Mouse (Mus musculus): ENCODE measurements around the gene Lpcat3.
A peak's percentile ranks its signal among the peaks of the same experiment; 100 is the strongest.

Gene Lpcat3

GRCm38 (mm10) chr6:124739231-124739796 lies 76.5 kb downstream of the Lpcat3 start:
- no peak for DNase-seq (ENCODE audit: low spot score in 2 of 2)

DNA sequence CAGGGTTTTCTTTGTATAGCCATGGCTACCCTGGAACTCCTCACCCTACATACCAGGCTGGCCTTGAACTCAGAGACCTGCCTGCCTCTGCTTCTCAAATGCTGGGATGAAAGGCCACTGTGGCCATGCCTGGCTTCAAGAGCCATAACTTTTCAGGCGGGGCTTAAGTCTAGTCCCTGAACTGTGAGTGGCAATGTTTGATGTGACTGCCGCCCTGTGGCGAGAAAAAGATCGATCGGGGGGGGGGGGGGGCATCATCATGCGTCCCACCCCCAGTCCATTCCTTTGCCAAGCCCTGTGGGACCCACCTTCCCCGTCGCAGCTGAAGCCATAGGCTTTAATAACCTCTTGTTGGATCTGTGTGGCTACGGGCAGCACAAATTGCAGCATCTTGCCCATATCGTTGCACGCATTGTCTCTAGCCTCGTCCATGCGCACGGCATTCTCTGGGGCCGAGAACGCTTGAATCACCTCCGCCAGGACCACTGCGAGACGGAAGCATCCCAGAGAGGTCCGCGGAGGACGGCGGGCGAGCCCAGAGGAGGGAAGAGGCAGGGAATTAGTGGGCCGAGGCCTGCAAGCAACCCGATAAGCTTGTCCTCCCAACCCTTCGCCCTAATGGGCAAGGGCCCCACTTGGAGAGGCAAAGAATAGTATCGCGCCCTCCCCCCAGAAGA lies 77.5 kb downstream of the Lpcat3 start:
- no peak for DNase-seq (ENCODE audit: low spot score in 2 of 2)

- peak; percentile 64 to 88 for DNase-seq (ENCODE audit: low spot score in 2 of 2)
These were observed 78.3 kb downstream of the Lpcat3 start, which contains the start of gene Grcc10 for GRCm38 (mm10) chr6:124740888-124741761. TSS of gene Grcc10 (minus strand) at chr6:124741374.

DNA sequence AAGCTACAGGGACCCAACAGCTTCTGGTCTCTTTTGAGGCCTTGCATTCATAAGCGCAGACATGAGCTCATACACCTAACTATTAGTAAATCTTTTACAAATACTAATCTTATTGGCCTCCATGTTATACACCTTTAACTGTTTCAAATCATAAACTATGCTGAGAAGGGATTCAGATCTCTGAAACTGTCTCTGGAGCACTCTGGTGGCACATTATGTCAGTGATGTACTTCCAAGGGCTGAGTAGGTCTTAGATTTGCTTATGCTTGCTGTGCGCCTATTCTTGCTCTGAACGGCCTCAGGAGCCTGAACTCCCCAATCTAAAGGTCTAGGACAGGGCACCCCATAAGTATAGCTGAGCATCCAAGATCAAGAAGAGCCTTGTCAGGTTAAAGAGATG lies 79.0 kb downstream of the Lpcat3 start:
- DNase-seq (ENCODE audit: low spot score in 2 of 2): no peak

- no peak for DNase-seq (ENCODE audit: low spot score in 2 of 2)
These were observed 80.2 kb downstream of the Lpcat3 start for GRCm38 (mm10) chr6:124742839-124743514.

DNA sequence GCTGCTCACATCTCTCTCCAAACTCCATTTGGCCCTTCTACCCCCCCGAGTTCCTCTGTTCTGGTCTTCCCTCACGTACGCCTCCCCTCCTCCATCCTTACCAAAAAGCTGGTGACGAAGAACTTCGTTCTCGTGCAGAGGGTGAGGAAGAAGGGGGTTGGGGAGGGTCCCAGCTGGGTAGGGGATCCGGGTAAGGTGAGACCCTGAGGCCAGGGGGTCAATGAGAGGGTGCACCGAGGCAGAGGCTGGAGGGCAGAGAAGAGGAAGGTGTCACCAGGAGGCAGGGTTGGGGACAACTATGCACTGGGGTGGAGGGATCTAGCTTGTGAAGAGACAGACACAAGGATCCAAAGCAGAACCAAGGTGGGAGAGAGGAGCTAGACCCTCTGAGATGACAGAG lies 80.8 kb downstream of the Lpcat3 start:
- no peak for DNase-seq (ENCODE audit: low spot score in 2 of 2)

GRCm38 (mm10) chr6:124744755-124745321 lies 82.0 kb downstream of the Lpcat3 start:
- no peak for DNase-seq (ENCODE audit: low spot score in 2 of 2)

DNA sequence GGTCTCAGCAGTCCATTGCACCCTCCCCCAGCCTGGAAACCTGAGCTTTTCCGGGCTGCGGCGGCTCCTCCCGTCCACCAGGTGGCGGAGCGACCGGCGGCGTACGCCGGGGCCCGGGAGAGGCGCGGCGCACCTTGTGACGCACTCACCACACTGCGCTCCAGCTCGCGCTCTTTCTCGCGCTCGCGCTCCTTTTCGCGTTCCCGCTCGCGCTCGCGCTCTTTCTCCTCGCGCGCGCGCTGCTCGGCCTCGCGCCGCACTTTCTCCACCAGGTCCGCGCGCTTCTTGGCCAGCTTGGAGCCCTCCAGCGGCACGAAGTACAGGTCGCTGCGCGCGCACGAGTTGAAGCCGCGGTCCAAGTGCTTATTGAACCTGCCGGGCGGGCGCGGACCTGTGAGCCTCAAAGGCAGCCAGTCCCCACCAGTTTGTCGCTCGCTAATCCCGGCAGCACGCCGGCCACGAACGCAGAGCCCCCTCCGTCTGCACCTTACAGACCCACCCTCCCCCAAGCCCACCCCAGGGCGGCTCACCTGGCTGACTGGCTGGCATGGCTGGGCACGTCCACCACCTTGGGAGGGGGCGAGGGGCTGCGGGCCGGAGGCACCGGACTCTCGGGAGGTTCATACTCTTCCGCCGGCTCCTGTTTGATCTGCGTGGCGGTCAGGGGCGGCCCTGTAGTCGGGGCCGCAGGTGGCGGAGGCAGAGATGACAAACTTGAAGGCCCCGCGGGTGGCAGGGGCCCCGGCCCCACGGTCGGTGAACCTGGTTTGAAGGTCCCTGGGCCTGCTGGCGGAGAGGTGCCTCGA lies 82.9 kb downstream of the Lpcat3 start:
- DNase-seq (ENCODE audit: low spot score in 2 of 2): peak; percentile 90 to 96

DNA sequence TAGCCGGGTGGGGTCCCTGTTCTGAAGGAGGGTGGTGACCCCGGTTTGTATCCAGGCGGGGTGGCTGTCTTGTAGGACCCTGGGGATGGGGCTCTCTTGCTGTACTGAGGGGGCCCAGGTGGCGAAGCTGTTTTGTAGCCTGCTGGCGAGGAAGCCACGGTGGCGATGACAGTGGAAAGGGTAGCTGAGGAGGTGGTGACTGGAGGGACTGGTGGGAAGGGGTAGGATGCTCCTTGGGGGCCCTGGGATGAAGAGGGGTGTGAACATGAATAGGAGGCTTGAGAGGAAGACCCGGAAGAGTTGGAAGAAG lies 83.4 kb downstream of the Lpcat3 start:
- DNase-seq (ENCODE audit: low spot score in 2 of 2): no peak

GRCm38 (mm10) chr6:124746654-124747632 lies 84.1 kb downstream of the Lpcat3 start:
- DNase-seq (ENCODE audit: low spot score in 2 of 2): no peak

DNA sequence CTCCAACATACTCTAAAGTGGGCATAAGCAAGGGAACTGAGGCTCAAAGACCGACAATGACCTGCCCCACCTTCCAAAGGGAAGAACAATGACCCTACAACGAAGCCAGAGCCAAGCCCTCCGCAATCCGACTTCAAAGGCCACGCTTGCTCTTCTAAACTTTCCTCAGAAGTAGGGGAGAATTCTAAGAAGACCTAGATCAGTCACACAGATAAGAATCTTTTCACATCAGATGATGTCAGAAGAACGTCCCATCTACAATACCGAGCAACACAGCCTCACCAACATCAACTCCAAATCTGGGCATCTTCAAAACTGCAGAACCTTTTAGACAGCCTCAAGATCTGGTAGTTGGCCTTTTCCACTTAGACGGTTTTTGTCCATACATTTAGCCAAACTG lies 87.6 kb downstream of the Lpcat3 start:
- DNase-seq (ENCODE audit: low spot score in 2 of 2): no peak

DNA sequence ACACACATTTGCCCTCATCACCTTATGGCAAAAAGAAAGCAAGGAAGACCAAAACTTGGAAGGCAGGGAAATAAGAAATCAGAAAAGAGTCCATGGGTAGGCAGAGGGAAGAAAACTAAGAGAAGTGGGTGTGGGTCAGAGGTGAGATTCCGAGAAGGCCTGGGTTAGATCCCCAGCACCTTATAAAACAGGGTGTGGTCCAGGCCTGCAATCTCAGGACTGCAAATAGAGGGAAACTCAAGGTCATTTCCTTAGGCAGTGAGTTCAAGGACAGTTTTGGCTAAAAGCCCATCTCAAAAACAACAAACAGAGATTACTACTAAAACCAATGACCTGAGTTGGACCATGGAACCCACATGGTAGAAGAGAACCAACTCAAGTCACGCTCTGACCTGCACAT lies 91.0 kb downstream of the Lpcat3 start:
- no peak for DNase-seq (ENCODE audit: low spot score in 2 of 2)

Measured in cerebellum, postnatal 4 days (tissue).